Mouse (Mus musculus) brown adipose tissue, adult 24 weeks (tissue): ENCODE results near the gene Otx1. TPM values are rescaled to one million over a fixed set of nuclear protein-coding genes. Genes with fewer than 3 reads are reported as not detected.

Experiments used
- H3K27ac ChIP-seq: fragments of 200-500 bp; replicated peaks from 2 replicates; pipeline ENCODE4 v1.5.1; 2012; ENCODE audit warnings: low read depth, mild to moderate bottlenecking, low read length
- H3K4me1 ChIP-seq: fragments of 200-500 bp; 2 replicates; pipeline ENCODE4 v1.6.1; 2012; ENCODE audit warnings: low read length, mixed read lengths; ENCODE audit not compliant: control insufficient read depth, insufficient read depth, insufficient read length
- H3K4me3 ChIP-seq: fragments of 200-500 bp; 2 replicates; pipeline ENCODE4 v1.5.1; 2012; ENCODE audit warnings: low read depth, mild to moderate bottlenecking, low read length, moderate library complexity; ENCODE audit not compliant: insufficient read depth
- polyA plus RNA-seq: library from polyadenylated mRNA; stranded (reverse); fragments of >200 nt; gene quantifications from 2 replicates; pipeline ENCODE4 v1.2.4, GENCODE M21; 2012; ENCODE audit not compliant: missing spikeins, insufficient read depth, insufficient read length

Otx1 gene
- polyA plus RNA-seq, 1 experiment: not detected

GRCm38 (mm10) chr11:21993597-21994376 lies 8.9 kb downstream of the Otx1 start:
- no peak overlapping the region for H3K27ac ChIP-seq
- no peak overlapping the region for H3K4me3 ChIP-seq
- H3K4me1 ChIP-seq: 0 out of 2 replicates have a peak, but pooled peaks cover 6% of the 10 kb centered on the region

- Histone ChIP-seq H3K4me3 (no peak overlapping the region), H3K27ac (no peak overlapping the region), H3K4me1 (0 out of 2 replicates have a peak, but pooled peaks cover 6% of the 10 kb centered on the region)
These were observed 9.7 kb downstream of the Otx1 start for GRCm38 (mm10) chr11:21992761-21993596.

GRCm38 (mm10) chr11:21988398-21988946 lies 14.2 kb downstream of the Otx1 start:
- no peak overlapping the region for H3K4me3 ChIP-seq
- H3K27ac ChIP-seq: no peak overlapping the region

GRCm38 (mm10) chr11:21985118-21985517 lies 17.6 kb downstream of the Otx1 start:
- no peak overlapping the region for H3K27ac ChIP-seq
- no peak overlapping the region for H3K4me3 ChIP-seq
- no peaks in the 10 kb centered on the region for H3K4me1 ChIP-seq

More at GRCm38 (mm10) chr11:21988398-21988946, 14.2 kb downstream of the Otx1 start:
- H3K4me1 ChIP-seq: no peaks in the 10 kb centered on the region

DNA sequence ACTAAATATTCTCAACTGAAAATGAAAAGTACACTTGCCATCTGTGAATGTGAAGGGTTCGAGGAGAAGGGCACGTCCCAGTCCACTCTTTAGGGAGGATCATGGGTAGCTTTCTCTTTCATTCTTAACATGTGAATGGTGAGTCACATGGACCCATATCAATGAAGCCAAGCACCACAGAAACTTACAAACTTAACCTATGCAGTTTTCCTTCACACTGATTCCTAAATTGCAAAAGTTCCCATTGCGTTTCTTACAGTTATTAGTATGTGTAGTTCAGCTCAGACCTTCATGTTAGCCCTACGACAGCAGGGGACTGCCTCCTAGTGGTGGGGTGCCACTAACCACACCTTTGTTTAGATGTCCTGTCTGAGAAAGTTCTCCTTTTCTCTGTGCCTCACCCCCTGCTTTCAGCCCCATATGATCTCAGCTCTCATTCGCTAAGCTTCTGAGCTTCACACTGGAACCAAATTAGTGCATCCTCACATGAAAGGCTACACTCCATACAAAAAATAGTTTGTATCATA lies 28.6 kb downstream of the Otx1 start:
- H3K27ac ChIP-seq: no peak overlapping the region
- H3K4me1 ChIP-seq: no peaks in the 10 kb centered on the region
- no peak overlapping the region for H3K4me3 ChIP-seq

DNA sequence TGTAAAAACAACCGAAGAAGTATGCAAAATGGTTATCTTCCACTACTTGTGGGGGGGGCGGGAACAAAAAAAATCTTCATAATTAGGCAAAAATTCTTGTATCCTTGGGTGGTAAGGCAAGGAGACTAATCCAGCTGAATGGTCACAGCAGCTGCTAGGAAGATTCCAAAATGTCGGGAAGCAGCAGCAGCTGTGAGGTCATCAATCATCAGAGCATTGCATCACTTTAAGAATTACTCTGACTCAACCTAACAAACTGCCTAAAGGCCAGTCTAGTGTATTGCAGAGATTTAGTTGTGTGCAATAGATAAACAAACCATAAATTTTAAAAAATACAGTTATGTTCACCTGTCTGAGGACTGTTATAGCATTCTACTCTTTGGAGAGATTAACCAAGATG lies 29.1 kb downstream of the Otx1 start:
- no peak overlapping the region for H3K27ac ChIP-seq
- no peak overlapping the region for H3K4me3 ChIP-seq
- H3K4me1 ChIP-seq: no peaks in the 10 kb centered on the region

DNA sequence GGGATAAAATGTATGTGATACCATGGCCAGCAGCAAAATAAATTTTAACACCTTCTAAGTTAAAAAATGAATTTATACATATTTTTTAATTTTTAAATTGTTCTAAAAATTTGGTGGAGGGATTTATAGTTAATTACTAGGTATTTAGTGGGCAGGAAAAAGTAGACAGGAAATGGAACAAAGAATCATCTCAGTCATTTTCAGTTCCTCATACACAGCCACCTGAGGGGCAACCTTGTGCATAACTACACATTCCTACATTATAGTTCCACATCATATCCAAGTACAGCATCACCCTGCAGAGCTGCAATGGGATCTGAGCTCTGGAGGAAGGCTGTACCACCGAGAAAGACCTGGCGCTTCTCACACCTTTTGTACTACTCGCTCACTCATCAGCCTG lies 33.8 kb downstream of the Otx1 start:
- Histone ChIP-seq H3K27ac (no peak overlapping the region), H3K4me3 (no peak overlapping the region), H3K4me1 (no peaks in the 10 kb centered on the region)

GRCm38 (mm10) chr11:21955167-21955566 lies 47.5 kb downstream of the Otx1 start:
- H3K27ac ChIP-seq: no peak overlapping the region
- no peaks in the 10 kb centered on the region for H3K4me1 ChIP-seq
- no peak overlapping the region for H3K4me3 ChIP-seq

- no peak overlapping the region for H3K27ac ChIP-seq
- no peaks in the 10 kb centered on the region for H3K4me1 ChIP-seq
- no peak overlapping the region for H3K4me3 ChIP-seq
These were observed 51.0 kb downstream of the Otx1 start for GRCm38 (mm10) chr11:21951657-21952237.

GRCm38 (mm10) chr11:21950094-21950493 lies 52.6 kb downstream of the Otx1 start:
- Histone ChIP-seq H3K4me3 (no peak overlapping the region), H3K4me1 (no peaks in the 10 kb centered on the region), H3K27ac (no peak overlapping the region)
